Mouse (Mus musculus) MEL (cell line): ENCODE results near the gene Unc119. TPM values are rescaled to one million over a fixed set of nuclear protein-coding genes. Genes with fewer than 3 reads are reported as not detected.

Experiments used
- DNase-seq: peaks from one replicate; pipeline ENCODE4 v3.0.0; 2011; ENCODE audit warnings: low read depth, low spot score
- H3K27ac ChIP-seq: 2 replicates; pipeline ENCODE4 v1.5.1; 2012; ENCODE audit warnings: low read depth, mild to moderate bottlenecking, control low read depth, low read length, moderate library complexity; ENCODE audit not compliant: control insufficient read depth
- H3K27me3 ChIP-seq, 2 experiments: fragments of 150-350 bp in 1 of 2; sonication (generic) in 1 of 2; 2 replicates each; pipeline ENCODE4 v1.6.1; 2012; ENCODE audit warnings: low read length in 2 of 2, mild to moderate bottlenecking in 2 of 2, improper control_type of control experiment in 1 of 2, moderate library complexity in 1 of 2; ENCODE audit not compliant: insufficient read depth in 2 of 2, control insufficient read depth in 1 of 2
- H3K36me3 ChIP-seq, 2 experiments: 2 replicates each; pipeline ENCODE4 v1.6.1; 2012 to 2014; ENCODE audit warnings: low read length in 2 of 2, improper control_type of control experiment in 1 of 2, inconsistent platforms in 1 of 2, mild to moderate bottlenecking in 1 of 2; ENCODE audit not compliant: insufficient read depth in 2 of 2, control insufficient read depth in 1 of 2
- H3K4me1 ChIP-seq, 2 experiments: fragments of 150-350 bp in 1 of 2; sonication (generic) in 1 of 2; 2 replicates each; pipeline ENCODE4 v1.6.1; 2012; ENCODE audit warnings: low read length in 2 of 2, improper control_type of control experiment in 1 of 2, mild to moderate bottlenecking in 1 of 2; ENCODE audit not compliant: insufficient read depth in 2 of 2, control insufficient read depth in 1 of 2
- H3K4me3 ChIP-seq, 2 experiments: fragments of 150-350 bp in 1 of 2; sonication (generic) in 1 of 2; 2 replicates each; pipeline ENCODE4 v1.5.1; 2012; ENCODE audit warnings: low read depth in 2 of 2, low read length in 2 of 2, mild to moderate bottlenecking in 2 of 2, moderate library complexity in 2 of 2, control low read depth in 1 of 2, improper control_type of control experiment in 1 of 2; ENCODE audit not compliant: control insufficient read depth in 1 of 2, insufficient read depth in 1 of 2
- H3K79me2 ChIP-seq: 2 replicates; pipeline ENCODE4 v1.6.1; 2012; ENCODE audit warnings: mild to moderate bottlenecking, low read length, moderate library complexity; ENCODE audit not compliant: control insufficient read depth, poor library complexity, insufficient read depth
- H3K9ac ChIP-seq: 2 replicates; pipeline ENCODE4 v1.6.1; 2012; ENCODE audit warnings: low read depth, mild to moderate bottlenecking, control low read depth, low read length, moderate library complexity; ENCODE audit not compliant: control insufficient read depth, poor library complexity, severe bottlenecking
- H3K9me3 ChIP-seq: fragments of 150-350 bp; sonication (generic); replicated peaks from 2 replicates; pipeline ENCODE4 v1.6.1; 2012; ENCODE audit warnings: mild to moderate bottlenecking, low read length, improper control_type of control experiment, moderate library complexity; ENCODE audit not compliant: insufficient read depth
- CHD1 ChIP-seq: IDR thresholded peaks from 2 replicates; pipeline ENCODE4 v1.6.1; 2012; ENCODE audit warnings: low read depth, mild to moderate bottlenecking, inconsistent platforms, low read length, improper control_type of control experiment
- CHD2 ChIP-seq: IDR thresholded peaks from 2 replicates; pipeline ENCODE4 v1.6.1; 2011; ENCODE audit warnings: low read length, improper control_type of control experiment
- CTCF ChIP-seq, 3 experiments: IDR thresholded peaks in 2 of 3; conservative IDR thresholded peaks in 1 of 3; 2 replicates each; pipeline ENCODE4 v1.5.1; 2011 to 2012; ENCODE audit warnings: low read length in 3 of 3, low read depth in 2 of 3, mild to moderate bottlenecking in 2 of 3, improper control_type of control experiment in 1 of 3, inconsistent platforms in 1 of 3, mixed read lengths in 1 of 3, moderate library complexity in 1 of 3; ENCODE audit not compliant: control insufficient read depth in 1 of 3, insufficient read depth in 1 of 3, poor library complexity in 1 of 3, severe bottlenecking in 1 of 3
- E2F4 ChIP-seq: IDR thresholded peaks from 2 replicates; pipeline ENCODE4 v1.6.1; 2011; ENCODE audit warnings: low read depth, low read length, improper control_type of control experiment, borderline replicate concordance
- ELF1 ChIP-seq: IDR thresholded peaks from 2 replicates; pipeline ENCODE4 v1.6.1; 2014; ENCODE audit warnings: low read depth, mild to moderate bottlenecking, inconsistent platforms, low read length, improper control_type of control experiment, moderate library complexity
- EP300 ChIP-seq, 2 experiments: IDR thresholded peaks; 2 replicates each; pipeline ENCODE4 v1.6.1; 2011; ENCODE audit warnings: improper control_type of control experiment in 2 of 2, low read length in 2 of 2, low read depth in 1 of 2, mild to moderate bottlenecking in 1 of 2
- ETS1 ChIP-seq: IDR thresholded peaks from 2 replicates; pipeline ENCODE4 v1.6.1; 2012; ENCODE audit warnings: low read depth, mild to moderate bottlenecking, inconsistent platforms, low read length, improper control_type of control experiment, moderate library complexity
- GATA1 ChIP-seq: IDR thresholded peaks from 2 replicates; pipeline ENCODE4 v1.6.1; 2011; ENCODE audit warnings: low read depth, low read length, improper control_type of control experiment
- HCFC1 ChIP-seq: IDR thresholded peaks from 2 replicates; pipeline ENCODE4 v1.6.1; 2012; ENCODE audit warnings: low read depth, mild to moderate bottlenecking, inconsistent platforms, low read length, improper control_type of control experiment, moderate library complexity
- JUND ChIP-seq: IDR thresholded peaks from 2 replicates; pipeline ENCODE4 v1.6.1; 2011; ENCODE audit warnings: low read depth, mild to moderate bottlenecking, improper control_type of control experiment, low read length
- KAT2A ChIP-seq: conservative IDR thresholded peaks from 2 replicates; pipeline ENCODE4 v1.6.1; 2012; ENCODE audit warnings: low read depth, low read length, improper control_type of control experiment, inconsistent platforms
- MAFK ChIP-seq: IDR thresholded peaks from 2 replicates; pipeline ENCODE4 v1.6.1; 2011; ENCODE audit warnings: low read depth, mild to moderate bottlenecking, low read length, improper control_type of control experiment, borderline replicate concordance
- MAX ChIP-seq: IDR thresholded peaks from 2 replicates; pipeline ENCODE4 v1.6.1; 2011; ENCODE audit warnings: low read length, improper control_type of control experiment
- MEF2A ChIP-seq: IDR thresholded peaks from 2 replicates; pipeline ENCODE4 v1.6.1; 2014; ENCODE audit warnings: low read depth, mild to moderate bottlenecking, inconsistent platforms, low read length, improper control_type of control experiment; ENCODE audit not compliant: poor library complexity, insufficient replicate concordance, severe bottlenecking; ENCODE audit errors: extremely low read depth
- MXI1 ChIP-seq: IDR thresholded peaks from 2 replicates; pipeline ENCODE4 v1.6.1; 2011; ENCODE audit warnings: mild to moderate bottlenecking, low read depth, low read length, improper control_type of control experiment
- MYB ChIP-seq: IDR thresholded peaks from 2 replicates; pipeline ENCODE4 v1.6.1; 2011; ENCODE audit warnings: mild to moderate bottlenecking, low read depth, low read length, improper control_type of control experiment
- MYC ChIP-seq: IDR thresholded peaks from 2 replicates; pipeline ENCODE4 v1.6.1; 2011; ENCODE audit warnings: low read depth, mild to moderate bottlenecking, low read length, improper control_type of control experiment, moderate library complexity
- NELFE ChIP-seq: IDR thresholded peaks from 2 replicates; pipeline ENCODE4 v1.6.1; 2011; ENCODE audit warnings: low read depth, low read length, improper control_type of control experiment
- NRF1 ChIP-seq: IDR thresholded peaks from 2 replicates; pipeline ENCODE4 v1.6.1; 2014; ENCODE audit warnings: low read depth, mild to moderate bottlenecking, inconsistent platforms, low read length, improper control_type of control experiment, moderate library complexity; ENCODE audit not compliant: poor library complexity, insufficient read depth, severe bottlenecking
- POLR2A ChIP-seq, 2 experiments: IDR thresholded peaks; 2 replicates each; pipeline ENCODE4 v1.6.1; 2011 to 2012; ENCODE audit warnings: low read length in 2 of 2, mild to moderate bottlenecking in 2 of 2, control low read depth in 1 of 2, improper control_type of control experiment in 1 of 2, low read depth in 1 of 2, moderate library complexity in 1 of 2; ENCODE audit not compliant: control insufficient read depth in 1 of 2, insufficient read depth in 1 of 2, poor library complexity in 1 of 2
- POLR2AphosphoS2 ChIP-seq: IDR thresholded peaks from 2 replicates; pipeline ENCODE4 v1.6.1; 2011; ENCODE audit warnings: low read length, improper control_type of control experiment
- POLR2AphosphoS5 ChIP-seq: IDR thresholded peaks from 2 replicates; pipeline ENCODE4 v1.6.1; 2012; ENCODE audit warnings: low read depth, borderline replicate concordance, mild to moderate bottlenecking, inconsistent platforms, low read length, moderate library complexity, mixed read lengths
- RAD21 ChIP-seq: IDR thresholded peaks from 2 replicates; pipeline ENCODE4 v1.6.1; 2011; ENCODE audit warnings: mild to moderate bottlenecking, low read depth, low read length, improper control_type of control experiment
- TAL1 ChIP-seq: IDR thresholded peaks from 2 replicates; pipeline ENCODE4 v1.6.1; 2012; ENCODE audit warnings: mild to moderate bottlenecking, inconsistent platforms, low read length, moderate library complexity, mixed read lengths
- TBP ChIP-seq: IDR thresholded peaks from 2 replicates; pipeline ENCODE4 v1.8.0; 2011; ENCODE audit warnings: low read depth, low read length, improper control_type of control experiment
- TCF12 ChIP-seq: IDR thresholded peaks from 2 replicates; pipeline ENCODE4 v1.6.1; 2014; ENCODE audit warnings: low read depth, mild to moderate bottlenecking, inconsistent platforms, low read length, improper control_type of control experiment, moderate library complexity
- UBTF ChIP-seq: IDR thresholded peaks from 2 replicates; pipeline ENCODE4 v1.6.1; 2012; ENCODE audit warnings: low read depth, mild to moderate bottlenecking, inconsistent platforms, low read length, improper control_type of control experiment, moderate library complexity, borderline replicate concordance; ENCODE audit not compliant: insufficient read depth
- USF1 ChIP-seq: IDR thresholded peaks from 2 replicates; pipeline ENCODE4 v1.6.1; 2014; ENCODE audit warnings: low read depth, mild to moderate bottlenecking, inconsistent platforms, low read length, improper control_type of control experiment, moderate library complexity
- USF2 ChIP-seq, 2 experiments: IDR thresholded peaks; 2 replicates each; pipeline ENCODE4 v1.6.1; 2011 to 2012; ENCODE audit warnings: improper control_type of control experiment in 2 of 2, low read length in 2 of 2, borderline replicate concordance in 1 of 2, inconsistent platforms in 1 of 2, low read depth in 1 of 2, mild to moderate bottlenecking in 1 of 2; ENCODE audit not compliant: insufficient read depth in 1 of 2
- ZC3H11A ChIP-seq: IDR thresholded peaks from 2 replicates; pipeline ENCODE4 v1.6.1; 2012; ENCODE audit warnings: low read depth, mild to moderate bottlenecking, inconsistent platforms, low read length, improper control_type of control experiment
- ZKSCAN1 ChIP-seq: IDR thresholded peaks from 2 replicates; pipeline ENCODE4 v1.6.1; 2012; ENCODE audit warnings: low read depth, mild to moderate bottlenecking, inconsistent platforms, low read length, improper control_type of control experiment, moderate library complexity
- ZMIZ1 ChIP-seq: IDR thresholded peaks from 2 replicates; pipeline ENCODE4 v1.6.1; 2012; ENCODE audit warnings: low read depth, mild to moderate bottlenecking, inconsistent platforms, low read length, improper control_type of control experiment, moderate library complexity
- ZNF384 ChIP-seq: IDR thresholded peaks from 2 replicates; pipeline ENCODE4 v1.6.1; 2012; ENCODE audit warnings: low read depth, mild to moderate bottlenecking, inconsistent platforms, low read length, improper control_type of control experiment
- polyA plus RNA-seq, 2 experiments: library from polyadenylated mRNA; stranded (reverse) in 1 of 2; unstranded in 1 of 2; fragments of >175 nt in 1 of 2; fragments of >200 nt in 1 of 2; gene quantifications; 2 replicates each; pipeline versions ENCODE4 v1.2.1 to v1.2.4; 2012; ENCODE audit warnings: low replicate concordance in 2 of 2, low read depth in 1 of 2; ENCODE audit not compliant: insufficient read length in 2 of 2, insufficient read depth in 1 of 2, missing spikeins in 1 of 2
- total RNA-seq: library from RNA; depleted of rRNA; stranded (reverse); fragments of 300-350 nt; gene quantifications from 2 replicates; pipeline ENCODE4 v1.2.3, GENCODE M21; 2012; rRNA removed

The Unc119 gene
- total RNA-seq (61.7 and 63.0 TPM in 2 replicates), polyA plus RNA-seq (100 to 1,000 TPM in 1 of 2 experiments, not detected in 1; 140 TPM)

DNA sequence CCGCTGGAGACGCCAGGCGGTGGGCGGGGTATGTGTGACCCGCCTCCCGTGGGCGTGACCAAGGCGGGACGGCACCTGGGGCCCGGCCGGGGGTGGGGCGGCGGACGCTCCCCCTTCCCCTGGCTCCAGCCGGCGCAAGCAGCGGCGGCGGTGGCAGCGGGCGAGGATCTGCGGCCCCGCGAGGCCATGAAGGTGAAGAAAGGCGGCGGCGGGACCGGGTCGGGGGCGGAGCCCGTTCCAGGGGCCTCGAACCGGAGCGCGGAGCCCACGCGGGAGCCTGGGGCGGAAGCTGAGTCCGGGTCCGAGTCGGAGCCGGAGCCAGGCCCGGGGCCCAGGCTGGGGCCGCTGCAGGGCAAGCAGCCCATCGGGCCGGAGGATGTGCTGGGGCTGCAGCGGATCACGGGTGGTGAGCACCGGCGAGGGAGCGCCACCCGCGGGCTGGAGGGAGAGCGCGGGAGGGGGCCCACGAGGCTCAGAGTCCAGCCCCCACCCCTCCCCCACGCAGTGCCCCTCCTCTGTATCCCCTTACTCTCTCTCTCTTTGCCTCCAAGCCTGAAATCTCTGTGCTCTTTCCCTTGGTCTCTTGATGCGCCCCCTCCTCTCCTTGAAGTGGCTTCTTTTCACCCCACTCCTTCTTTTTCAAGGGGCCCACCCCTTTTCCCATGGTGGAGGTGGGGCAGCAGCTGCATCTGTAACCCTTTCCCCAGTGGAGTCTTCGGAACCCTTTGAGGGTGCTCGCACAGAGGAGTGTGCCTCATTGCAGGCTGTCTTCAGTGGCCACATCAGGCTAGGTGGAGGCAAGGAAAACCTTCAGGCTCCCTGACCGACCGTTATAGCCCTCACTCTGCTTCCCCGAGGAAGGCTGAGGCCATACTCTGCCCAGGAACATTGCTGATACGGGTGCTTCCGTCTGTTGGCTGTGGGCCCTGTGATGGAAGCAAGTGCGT is at the start of gene Unc119:
Gene Unc119, plus strand, starts transcription at position 102 of the 947 bp plus-strand sequence.
- Histone ChIP-seq H3K36me3 (peaks cover 0 to 21% of the 10 kb centered on the region in 2 experiments; a peak in 2 of 4 replicates), H3K27me3 (no peaks in the 10 kb centered on the region), H3K4me1 (peaks cover 13 to 25% of the 10 kb centered on the region in 2 experiments), H3K27ac (peak within 1 kb of the TSS; percentile 56), H3K4me3 (peak within 1 kb of the TSS; percentile 55 to 96), H3K9ac (peak within 1 kb of the TSS; percentile 82), H3K9me3 (no peaks in the 10 kb centered on the region), H3K79me2 (peaks cover 9% of the 10 kb centered on the region)
- peak; percentile 80 for DNase-seq
- no peak for TF ChIP-seq ZC3H11A
- TF ChIP-seq NRF1: peak; percentile 36; the same call in 1 of the 2 replicates
- TF ChIP-seq CHD1: no peak
- TF ChIP-seq MXI1: no peak
- TF ChIP-seq HCFC1: peak; percentile 40; the same call in 1 of the 2 replicates
- TF ChIP-seq CHD2: no peak; the same call in 1 of the 2 replicates
- no peak for TF ChIP-seq ZKSCAN1
- no peak for TF ChIP-seq POLR2AphosphoS5
- TF ChIP-seq MAFK: no peak
- 0 out of 2 replicates have a peak, but pooled peaks have one; percentile 13 for TF ChIP-seq E2F4
- no peak for TF ChIP-seq KAT2A
- 0 out of 2 replicates have a peak, but pooled peaks have one; percentile 9 for TF ChIP-seq ETS1
- TF ChIP-seq POLR2AphosphoS2: peak; percentile 45; the same call in 1 of the 2 replicates
- no peak for TF ChIP-seq TAL1
- peak; percentile 60 for TF ChIP-seq ZMIZ1
- peak; percentile 61 to 88; a peak in 3 of 4 replicates for TF ChIP-seq POLR2A (IDR thresholded peaks at IDR 0.05; ENCODE audit: control insufficient read depth in 1 of 2, insufficient read depth in 1 of 2, low read depth in 1 of 2, low read length in 2 of 2, poor library complexity in 1 of 2)
- no peak; a peak in 1 of 6 replicates for TF ChIP-seq CTCF (IDR thresholded peaks at IDR 0.05 in 2 of 3, conservative IDR thresholded peaks at IDR 0.05 in 1 of 3; ENCODE audit: control insufficient read depth in 1 of 3, insufficient read depth in 1 of 3, low read depth in 2 of 3, low read length in 3 of 3, poor library complexity in 1 of 3, severe bottlenecking in 1 of 3)
- TF ChIP-seq MYC: no peak
- no peak for TF ChIP-seq GATA1
- no peak for TF ChIP-seq RAD21
- no peak for TF ChIP-seq JUND
- no peak for TF ChIP-seq MYB
- peak in 1 of 2 experiments; percentile 47; a peak in 2 of 4 replicates for TF ChIP-seq EP300 (IDR thresholded peaks at IDR 0.05; ENCODE audit: low read depth in 1 of 2, low read length in 2 of 2)
- peak; percentile 46; the same call in 1 of the 2 replicates for TF ChIP-seq ELF1
- TF ChIP-seq NELFE: peak; percentile 71
- no peak for TF ChIP-seq USF2 (IDR thresholded peaks at IDR 0.05; ENCODE audit: borderline replicate concordance in 1 of 2, insufficient read depth in 1 of 2, low read depth in 1 of 2, low read length in 2 of 2)
- TF ChIP-seq TBP: no peak
- TF ChIP-seq USF1: peak; percentile 4; the same call in 1 of the 2 replicates
- TF ChIP-seq MAX: no peak
- no peak for TF ChIP-seq MEF2A
- TF ChIP-seq ZNF384: no peak
- TF ChIP-seq TCF12: peak; percentile 32; the same call in 1 of the 2 replicates
- TF ChIP-seq UBTF: no peak; the same call in 1 of the 2 replicates
